Mouse (Mus musculus): ENCODE data around the gene 1700020L24Rik. TPM values are rescaled to one million over a fixed set of nuclear protein-coding genes. Genes with fewer than 3 reads are reported as not detected.

1700020L24Rik gene
- total RNA-seq (2021) = not detected

DNA sequence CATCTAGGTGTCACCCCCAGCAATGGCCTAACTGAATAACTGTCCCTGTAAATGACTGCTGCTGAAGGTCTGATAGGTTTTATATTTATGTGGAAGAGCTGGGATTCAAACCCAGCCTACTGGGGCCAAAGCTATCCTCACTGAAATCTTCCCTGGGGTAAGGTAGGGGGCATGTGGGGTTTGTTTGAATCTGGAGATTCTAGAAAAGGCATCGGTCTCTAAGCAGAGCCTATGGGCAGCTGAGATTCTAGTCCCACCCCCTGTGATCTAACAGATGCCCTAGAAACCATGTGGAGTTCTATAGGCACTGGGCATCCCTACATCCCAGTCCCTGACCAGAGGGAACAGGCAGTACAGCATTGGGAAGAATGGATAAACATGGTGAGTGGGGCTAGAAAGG is at the start of gene 1700020L24Rik:
TSS of gene 1700020L24Rik (plus strand) at position 301 of the 400 bp plus-strand sequence.
- intact Hi-C loops (cut with DNase I) = no loop called here

DNA sequence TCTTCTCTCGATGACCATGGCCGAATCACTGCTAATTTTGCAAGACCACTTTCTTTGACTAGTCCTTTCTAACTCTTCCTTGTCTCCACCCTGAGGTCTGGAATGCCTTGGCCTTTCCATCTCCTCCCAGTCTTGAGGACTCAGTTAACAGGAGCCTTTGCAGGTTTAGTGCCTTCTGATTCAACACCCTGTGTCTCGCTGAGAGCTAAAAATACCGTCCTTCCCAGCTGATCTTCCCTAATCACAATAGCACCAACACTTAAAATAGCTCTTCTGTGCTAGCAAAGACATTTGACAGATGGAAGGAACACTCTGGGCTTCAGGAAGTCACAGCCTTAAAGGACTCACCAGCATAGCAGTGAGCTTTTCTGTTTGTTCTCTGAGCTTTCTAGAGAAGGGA is 44.4 kb upstream of the 1700020L24Rik start:
- DNase-seq = peak; percentile 42 to 56
- intact Hi-C loops (cut with DNase I) = loop anchor here (1.0 kb wide), 1 partner anchor 15 kb away; no protein-coding TSS in a partner anchor

More for the DNA sequence above, at the start of gene 1700020L24Rik:
- DNase-seq = no peak

DNA sequence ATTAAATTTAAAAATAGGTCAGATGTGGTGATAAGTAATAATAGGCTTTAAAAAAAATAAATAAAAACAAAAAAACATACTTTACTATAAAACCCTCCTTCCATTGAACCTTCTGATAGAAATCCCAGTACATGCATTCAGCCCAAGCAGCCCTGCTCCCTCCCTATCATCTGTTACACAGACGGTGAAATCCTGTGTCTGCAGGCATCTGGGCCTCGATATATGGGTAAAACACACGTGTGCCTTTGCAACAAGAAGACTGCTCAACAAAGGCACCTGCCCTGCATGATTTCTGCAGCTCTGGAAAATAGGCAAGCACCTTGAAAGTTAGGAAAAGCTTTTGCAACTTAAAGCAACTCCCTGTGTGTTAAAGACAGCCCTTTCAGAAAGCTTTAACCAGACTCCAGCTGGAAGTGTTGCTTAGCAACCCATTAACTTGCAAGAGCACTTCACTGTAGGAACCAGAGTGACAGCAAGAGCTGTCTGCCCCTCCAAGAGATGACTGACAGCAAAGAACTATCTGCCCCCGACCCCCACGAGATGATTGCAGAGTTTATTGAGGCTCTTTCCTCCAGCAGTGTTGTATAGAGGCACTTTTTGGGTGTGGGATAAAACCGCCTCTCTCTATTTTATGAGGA is 42.6 kb upstream of the 1700020L24Rik start:
- intact Hi-C loops (cut with DNase I) = no loop called here
- DNase-seq = peak in 1 of 2 experiments; percentile 12

DNA sequence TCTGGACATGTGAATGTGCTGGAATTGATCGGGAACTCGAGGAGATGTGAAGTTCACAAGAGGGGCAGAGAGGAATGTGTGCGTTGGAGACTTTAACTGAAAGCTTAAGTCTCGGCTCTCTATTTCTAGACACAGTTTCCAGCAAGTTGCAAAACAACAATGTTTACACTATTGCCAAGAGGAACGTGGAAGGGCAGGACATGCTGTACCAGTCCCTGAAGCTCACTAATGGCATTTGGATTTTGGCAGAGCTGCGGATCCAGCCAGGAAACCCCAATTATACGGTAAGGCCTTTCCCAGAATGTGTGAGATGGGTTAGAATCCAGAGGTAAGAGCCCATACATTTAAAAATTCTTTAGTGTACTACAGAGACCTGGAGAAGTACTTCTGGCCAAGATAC is 39.9 kb upstream of the 1700020L24Rik start:
- DNase-seq = no peak
- intact Hi-C loops (cut with DNase I) = no loop called here

DNA sequence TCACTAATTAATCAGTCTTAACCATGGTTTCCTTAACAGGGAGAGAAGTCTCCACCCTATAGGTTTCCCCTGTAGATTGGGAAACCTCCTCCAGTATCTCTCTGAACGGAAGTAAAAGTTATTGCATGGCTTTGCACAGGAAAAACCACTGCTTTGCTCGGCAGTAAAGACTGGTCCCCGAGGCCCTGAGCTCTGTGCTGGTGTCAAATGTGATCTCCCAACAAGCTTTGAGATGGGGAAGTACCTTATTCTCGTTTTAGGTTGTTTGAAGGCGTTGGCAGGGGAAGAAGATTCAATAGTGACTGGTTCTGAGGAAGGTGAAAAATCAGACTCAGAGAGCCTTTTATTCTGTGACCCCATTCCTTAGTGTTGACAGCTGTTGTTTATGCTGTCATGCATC is 38.8 kb upstream of the 1700020L24Rik start:
- intact Hi-C loops (cut with DNase I) = no loop called here
- no peak for DNase-seq

DNA sequence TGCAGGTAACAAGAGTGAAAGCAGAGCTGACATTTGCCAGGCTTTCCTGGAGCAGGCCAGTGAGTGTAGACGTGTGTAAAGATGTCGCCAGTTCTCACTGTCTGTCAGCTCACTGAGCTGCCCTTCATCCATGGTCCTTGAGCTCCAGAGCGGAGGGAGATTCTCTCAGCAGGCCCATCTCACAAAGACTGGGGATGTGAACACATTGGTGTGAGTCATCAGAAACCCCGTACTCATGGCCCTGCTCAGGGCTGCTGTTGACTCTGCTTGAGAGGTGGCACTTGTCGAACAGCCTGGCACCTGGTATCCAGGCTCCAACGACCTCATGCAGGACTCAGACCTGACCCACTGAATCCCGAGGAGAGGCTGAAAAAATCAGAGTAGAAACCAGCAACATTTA is 33.7 kb upstream of the 1700020L24Rik start:
- DNase-seq = no peak
- intact Hi-C loops (cut with DNase I) = no loop called here

DNA sequence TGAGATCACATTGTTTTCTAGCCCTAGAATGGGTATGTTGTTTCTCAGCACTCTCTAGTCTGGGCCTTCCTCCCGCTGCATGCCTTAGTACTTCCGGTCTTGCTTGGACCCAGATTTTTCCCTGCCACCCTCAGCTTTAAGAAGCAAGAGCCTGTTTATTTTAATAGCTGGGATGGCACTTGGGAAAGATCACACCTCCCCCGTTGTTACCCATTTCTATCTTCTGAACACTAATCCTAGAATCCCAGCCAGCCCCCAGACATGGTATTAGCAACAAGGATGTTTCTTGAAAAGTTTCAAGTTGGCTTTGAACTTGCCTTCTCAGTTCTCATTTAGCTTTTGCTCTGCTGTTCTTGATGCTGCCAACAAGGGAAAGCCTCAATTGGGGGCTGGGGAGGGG is 31.1 kb upstream of the 1700020L24Rik start:
- no peak for DNase-seq
- intact Hi-C loops (cut with DNase I) = no loop called here

DNA sequence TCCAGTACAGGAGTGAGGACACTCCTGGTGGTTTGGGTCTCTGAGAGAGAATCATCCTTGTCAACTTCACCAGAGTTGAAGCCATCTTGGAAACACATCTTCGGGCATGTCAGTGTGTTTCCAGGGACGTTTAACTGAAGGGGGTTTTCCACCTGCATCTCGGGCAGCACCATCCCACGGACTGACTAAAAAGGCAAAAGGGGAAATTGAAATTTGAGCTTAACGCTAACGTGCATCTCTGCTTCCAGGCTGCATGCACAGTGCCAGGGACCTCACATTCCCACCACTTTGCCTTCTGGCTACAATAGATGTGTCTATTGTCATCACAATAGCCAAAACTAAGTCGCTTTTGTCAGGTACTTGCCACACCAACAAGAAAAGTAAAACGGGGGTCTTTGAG is 29.2 kb upstream of the 1700020L24Rik start:
- no peak for DNase-seq
- intact Hi-C loops (cut with DNase I) = loop anchor here (1.0 kb wide), 1 partner anchor 15 kb away; no protein-coding TSS in a partner anchor

DNA sequence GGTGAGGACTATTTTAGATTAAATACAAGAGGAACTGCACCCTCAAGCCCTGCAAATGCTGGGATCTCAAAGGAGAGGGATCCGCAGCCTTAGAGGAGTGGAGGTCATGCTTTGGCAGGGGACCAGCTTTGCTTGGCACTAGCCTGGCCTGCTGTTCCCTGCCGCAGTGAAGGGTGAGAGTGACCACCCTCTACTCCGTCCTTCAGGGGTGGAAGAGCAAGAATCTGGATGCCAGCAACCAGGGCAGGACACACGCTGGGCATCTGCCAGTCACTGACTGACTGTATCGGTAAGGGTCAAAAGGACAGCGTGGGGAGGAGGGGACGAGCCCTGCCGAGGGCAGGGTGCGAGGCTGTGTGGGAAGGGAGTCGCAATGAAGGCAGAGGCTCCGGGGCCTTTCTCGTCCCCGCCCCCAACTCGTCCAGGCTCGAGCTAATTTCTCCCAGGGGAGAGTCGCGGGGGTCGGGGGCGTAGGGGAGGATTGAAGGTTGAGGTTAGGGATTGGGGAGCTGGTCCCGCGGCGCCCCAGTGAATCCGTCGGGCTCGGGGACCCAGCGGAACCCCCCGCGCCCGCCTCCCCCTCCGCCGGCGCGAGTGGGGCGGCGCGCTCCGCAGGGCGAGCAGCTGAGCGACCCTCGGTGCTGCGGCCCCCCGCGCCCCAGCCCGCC is 28.3 kb upstream of the 1700020L24Rik start, which contains the start of gene Rasl10b:
TSS of gene Rasl10b (plus strand) at position 51 of the 668 bp plus-strand sequence.
- intact Hi-C loops (cut with DNase I) = no loop called here
- DNase-seq = peak; percentile 54 to 62

DNA sequence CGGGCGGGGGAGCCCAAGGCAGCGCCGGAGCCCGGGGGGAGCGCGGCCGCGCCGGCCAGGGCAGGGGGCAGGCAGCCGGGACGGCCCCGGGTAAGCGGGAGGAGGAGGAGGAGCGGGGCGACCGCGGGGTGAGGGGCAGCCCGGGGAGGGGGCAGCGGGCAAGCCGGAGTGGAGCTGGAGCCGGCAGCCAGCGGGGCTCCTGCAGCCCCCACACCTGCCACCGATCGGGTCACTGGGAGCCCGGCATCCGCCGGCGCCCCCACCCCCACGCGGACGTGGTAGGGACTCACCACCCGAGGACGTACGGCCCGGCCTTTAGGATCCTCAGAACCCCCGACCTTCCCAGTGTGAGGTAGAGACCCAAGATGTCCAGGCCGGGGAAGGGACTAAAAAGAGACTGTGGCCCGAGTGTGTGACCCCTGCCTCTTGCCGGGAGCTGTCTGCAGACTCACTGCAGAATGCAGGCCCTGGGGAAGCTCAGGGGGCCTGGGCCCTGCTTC is 27.6 kb upstream of the 1700020L24Rik start:
- intact Hi-C loops (cut with DNase I) = no loop called here
- DNase-seq = peak in 1 of 2 experiments; percentile 24

DNA sequence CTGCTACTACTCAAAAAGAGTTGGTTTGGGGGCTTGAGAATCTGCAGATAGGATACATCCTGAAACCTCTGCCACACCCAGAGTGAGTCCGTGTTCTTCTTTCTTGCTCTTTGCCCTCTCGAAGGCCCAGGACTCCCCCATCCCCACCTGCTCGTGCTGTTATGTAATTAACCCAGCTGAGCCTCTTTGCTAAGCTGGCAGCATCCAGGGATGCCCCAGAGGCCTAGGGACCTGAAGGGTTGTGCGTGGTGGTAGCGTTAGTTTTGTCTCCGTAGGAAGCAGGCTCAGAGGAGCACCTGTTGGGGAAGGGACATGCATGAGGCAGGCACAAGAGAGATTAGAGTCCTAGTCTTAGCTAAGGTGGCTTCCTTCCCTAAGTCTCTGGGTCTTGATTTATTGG is 27.0 kb upstream of the 1700020L24Rik start:
- intact Hi-C loops (cut with DNase I) = no loop called here
- DNase-seq = no peak

DNA sequence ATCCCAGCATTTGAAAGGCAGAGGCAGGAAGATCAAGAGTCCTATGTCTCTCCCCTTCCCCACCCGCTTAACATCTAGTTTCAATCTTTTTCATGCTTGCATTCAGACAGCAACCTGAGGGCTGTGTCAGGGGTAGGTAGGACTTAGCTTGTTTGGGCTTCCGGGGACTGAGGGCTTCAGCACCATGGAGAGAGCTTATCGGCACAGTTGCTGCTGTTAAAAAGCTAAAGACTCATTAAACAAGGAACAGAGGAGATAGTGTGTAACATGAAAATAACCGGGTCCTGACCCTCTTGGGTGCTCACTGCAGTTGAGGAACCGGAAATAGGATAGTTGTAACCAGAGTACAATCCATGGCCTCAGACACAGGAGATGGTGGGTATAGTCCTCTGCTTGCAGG is 20.4 kb upstream of the 1700020L24Rik start:
- peak; percentile 78 to 83 for DNase-seq
- intact Hi-C loops (cut with DNase I) = no loop called here

DNA sequence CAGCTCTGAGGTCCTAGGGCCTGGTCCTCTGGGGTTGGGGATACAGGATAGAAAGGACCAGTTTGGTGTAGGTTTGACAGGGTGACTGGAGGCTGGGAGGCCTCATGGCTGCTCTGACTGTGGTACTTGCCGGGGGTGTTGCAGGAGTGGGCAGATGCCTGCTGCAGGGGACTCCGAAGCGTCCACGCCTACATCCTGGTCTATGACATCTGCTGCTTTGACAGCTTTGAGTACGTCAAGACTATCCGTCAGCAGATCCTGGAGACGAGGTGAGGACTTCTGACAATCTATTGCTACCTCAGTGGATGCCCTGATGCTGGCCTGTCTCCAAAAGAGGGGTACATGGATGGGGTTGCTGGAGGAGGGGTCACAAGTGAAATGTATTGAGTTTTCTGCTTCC is 19.8 kb upstream of the 1700020L24Rik start:
- no peak for DNase-seq
- intact Hi-C loops (cut with DNase I) = no loop called here

DNA sequence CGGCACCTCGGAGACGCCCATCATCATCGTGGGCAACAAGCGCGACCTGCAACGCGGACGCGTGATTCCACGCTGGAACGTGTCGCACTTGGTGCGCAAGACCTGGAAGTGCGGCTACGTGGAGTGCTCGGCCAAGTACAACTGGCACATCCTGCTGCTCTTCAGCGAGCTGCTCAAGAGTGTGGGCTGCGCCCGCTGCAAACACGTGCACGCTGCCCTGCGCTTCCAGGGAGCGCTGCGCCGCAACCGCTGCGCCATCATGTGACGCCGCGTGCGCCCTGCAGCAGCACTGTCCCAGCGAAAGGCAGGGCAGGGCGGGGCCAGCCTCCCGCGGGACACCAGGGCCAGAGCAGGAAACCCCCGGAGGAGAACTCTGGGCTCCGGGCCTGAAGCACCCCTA is 18.9 kb upstream of the 1700020L24Rik start:
- intact Hi-C loops (cut with DNase I) = no loop called here
- no peak for DNase-seq

DNA sequence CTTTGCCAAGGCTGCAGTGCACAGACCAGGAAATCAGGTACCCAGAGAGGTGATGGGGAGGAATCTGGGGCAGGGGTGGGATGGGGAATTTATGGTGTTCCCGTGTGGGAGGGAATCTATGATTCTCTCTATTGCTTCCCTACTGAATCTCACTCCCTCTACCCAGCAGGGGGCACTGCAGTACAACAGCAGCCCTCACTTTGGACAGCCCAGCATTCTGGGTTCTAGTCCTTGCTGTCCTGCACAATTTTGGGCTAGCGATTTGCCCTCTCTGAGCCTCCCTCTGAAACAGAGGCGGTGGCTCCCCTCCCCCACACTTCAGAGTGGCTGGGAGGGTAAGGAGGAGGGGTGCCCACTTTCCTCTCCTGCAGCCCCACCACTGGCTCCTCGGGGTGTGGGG is 17.1 kb upstream of the 1700020L24Rik start:
- intact Hi-C loops (cut with DNase I) = no loop called here

DNA sequence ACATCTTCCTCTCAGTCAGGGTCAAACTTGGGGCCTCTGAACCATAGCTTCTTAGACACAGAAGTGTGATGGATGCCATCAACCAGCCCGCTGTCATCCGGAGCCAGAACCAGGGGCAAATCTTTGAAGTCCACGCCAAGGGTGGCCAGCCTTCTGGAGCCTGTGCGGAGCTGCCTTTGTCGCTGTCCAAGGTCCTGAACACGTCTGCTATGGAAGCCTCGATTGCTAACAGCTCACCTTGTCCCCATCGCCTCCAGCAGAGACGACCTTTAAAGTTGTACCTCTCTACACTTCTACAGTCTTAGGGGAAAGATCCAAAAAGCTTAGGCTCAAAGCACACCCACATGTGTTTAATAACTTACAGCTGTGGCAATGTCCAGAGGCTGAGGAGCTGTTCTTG is 16.2 kb upstream of the 1700020L24Rik start:
- intact Hi-C loops (cut with DNase I) = no loop called here
- peak; percentile 77 to 86 for DNase-seq

More for the DNA sequence above, 17.1 kb upstream of the 1700020L24Rik start:
- DNase-seq = no peak

DNA sequence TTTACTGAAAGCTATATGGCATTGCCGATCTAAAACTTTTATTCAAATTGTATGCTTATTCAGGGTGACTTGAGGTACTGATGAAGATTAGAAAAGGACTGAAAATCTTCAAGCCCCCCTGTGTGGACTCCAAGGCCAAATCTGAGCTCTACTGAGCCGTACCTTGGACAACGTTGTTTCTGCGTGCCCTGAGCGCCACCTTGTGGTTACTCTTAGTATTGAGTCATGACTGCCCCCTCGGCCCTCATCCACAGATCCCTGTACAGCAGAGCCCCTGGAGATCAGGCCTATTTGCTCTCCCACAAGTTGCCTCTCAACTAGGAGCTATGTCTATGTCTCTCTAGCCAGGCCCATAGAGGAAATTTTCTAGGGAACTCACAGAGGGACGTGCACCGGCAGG is 12.8 kb upstream of the 1700020L24Rik start:
- intact Hi-C loops (cut with DNase I) = loop anchor here (1.0 kb wide), 2 partner anchors 67 to 97 kb away; no protein-coding TSS in a partner anchor
- DNase-seq = peak; percentile 76 to 89

DNA sequence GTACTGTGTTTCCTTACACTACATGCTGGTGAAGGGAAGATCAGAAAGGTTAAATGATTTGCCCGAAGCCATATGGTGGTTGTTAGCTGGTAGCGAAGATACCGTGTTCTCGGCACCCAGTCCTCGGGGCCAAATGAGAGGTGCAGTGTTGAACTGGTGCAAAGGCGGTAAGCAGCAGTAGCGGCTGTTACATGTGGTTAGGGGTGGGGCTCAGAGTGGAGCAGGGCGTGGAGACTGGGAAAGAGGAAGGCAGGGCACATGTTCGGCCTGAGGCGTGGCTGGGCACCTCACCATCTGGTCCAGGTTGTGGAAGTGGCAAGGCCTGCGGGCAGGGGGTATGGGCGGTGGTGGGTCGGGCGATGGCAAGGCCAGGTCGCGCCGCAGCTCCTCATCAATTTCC is 10.5 kb upstream of the 1700020L24Rik start:
- intact Hi-C loops (cut with DNase I) = no loop called here
- no peak for DNase-seq

DNA sequence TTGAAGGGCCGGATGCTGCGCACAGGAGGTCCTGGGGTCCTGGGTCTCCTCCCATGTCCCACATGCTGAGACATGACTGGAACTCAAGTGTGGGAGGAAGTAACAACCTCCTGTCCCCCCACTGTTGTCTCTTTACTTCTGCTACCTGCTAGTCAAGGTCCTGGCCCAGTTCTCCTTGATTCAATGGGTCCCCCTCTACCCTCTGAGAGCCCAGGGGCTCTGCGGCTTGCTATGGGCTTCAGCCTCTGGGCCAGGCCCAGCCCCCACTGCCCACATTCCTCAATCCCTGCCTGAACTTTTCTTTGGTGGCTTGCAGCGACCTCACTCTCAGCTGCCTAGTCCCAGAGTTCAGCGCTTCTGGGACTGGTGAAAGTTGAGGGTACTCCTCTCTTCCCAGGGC is 8.1 kb upstream of the 1700020L24Rik start, which contains the start of gene Gas2l2:
TSS of gene Gas2l2 (minus strand) at position 101 of the 400 bp plus-strand sequence.
- intact Hi-C loops (cut with DNase I) = no loop called here
- DNase-seq = no peak

DNA sequence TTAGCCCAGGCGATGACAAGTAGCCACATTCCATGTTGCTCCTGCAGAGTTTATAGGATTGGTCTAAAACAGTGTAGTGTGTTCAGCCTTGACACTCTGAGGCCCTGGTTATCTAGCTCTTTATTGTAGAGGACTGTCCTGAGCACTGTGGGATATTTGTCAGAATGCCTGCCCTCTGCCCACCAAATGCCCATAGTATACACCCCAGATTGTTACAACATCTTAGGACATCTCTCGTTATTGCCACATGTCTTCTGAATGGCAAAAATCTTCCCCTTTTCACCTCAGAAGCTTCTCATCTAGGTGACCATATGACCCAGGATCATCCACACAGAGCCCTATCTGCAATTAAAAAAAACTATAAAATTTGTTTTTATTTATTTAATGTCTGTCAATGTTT is 4.9 kb upstream of the 1700020L24Rik start:
- no peak for DNase-seq
- intact Hi-C loops (cut with DNase I) = no loop called here

DNA sequence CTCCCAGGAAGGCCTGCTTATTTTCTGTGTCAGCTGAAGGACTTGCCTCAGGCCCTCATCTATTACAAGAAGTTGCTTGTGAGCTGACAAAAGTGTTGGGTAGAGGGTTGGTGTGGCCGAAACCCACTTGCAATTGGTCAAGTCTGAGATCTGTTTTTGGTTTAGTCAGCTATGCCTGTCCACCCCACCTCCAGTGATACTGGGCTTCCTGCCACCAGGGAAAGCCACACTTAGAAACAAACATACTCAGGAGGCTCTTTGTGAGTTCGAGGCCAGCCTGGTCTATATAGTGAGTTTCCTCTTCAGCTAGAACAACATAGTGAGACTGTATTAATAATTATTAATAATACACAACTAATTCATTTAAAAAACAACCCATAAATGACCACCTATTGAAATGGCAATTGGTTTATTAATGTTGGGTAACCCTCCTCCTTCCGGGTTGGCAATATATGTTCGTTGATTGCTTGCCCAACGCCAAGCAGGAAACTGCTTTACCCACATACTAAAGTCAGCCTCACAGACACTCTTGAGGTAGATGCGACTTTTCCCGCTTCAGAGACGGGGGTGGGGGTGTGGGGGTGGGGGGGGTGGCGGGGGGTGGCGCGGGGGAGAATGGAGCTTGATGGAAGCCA is 2.1 kb downstream of the 1700020L24Rik start:
- DNase-seq = no peak
- intact Hi-C loops (cut with DNase I) = loop anchor here (2.0 kb wide), 1 partner anchor 299 kb away; no protein-coding TSS in a partner anchor
